Mouse (Mus musculus): ENCODE data around the gene Brip1.

DNA sequence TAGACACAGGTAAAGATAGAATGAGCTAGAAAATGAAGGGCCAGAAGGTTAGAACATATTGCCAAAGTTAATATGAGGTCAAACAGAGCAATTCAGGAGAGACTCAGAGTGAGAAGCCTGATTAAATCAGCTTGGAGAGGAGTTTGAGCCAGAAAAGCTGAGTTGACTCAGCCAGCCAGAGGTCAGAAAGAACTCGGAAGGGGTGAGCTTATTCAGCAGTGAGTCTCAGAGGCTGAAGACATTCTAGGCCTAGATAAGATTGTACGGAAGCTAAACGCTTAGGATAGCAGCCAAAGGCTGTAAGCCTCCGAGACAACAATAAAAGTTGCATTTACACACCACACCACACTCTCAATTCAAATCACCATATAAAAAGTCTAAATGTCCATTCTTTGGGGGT lies 141.9 kb downstream of the Brip1 start:
- TF ChIP-seq CTCF (IDR thresholded peaks at IDR 0.05; ENCODE audit: low read depth): no peak
- no peak for TF ChIP-seq EP300 (IDR thresholded peaks at IDR 0.05; ENCODE audit: low read depth)

Measured in liver, postnatal 0 days (tissue).